Mouse (Mus musculus) T-cell, adult 66 days (primary cell): Measurements from ENCODE around the gene Ppp4r4. TPM values are rescaled to one million over a fixed set of nuclear protein-coding genes. Genes with fewer than 3 reads are reported as not detected.

ENCODE experiments used
- total RNA-seq, 2 experiments: library from RNA; stranded (reverse); gene quantifications; 3 replicates in 1 of 2; 4 replicates in 1 of 2; pipeline ENCODE4 v1.2.4; 2023

Gene Ppp4r4
- total RNA-seq: under 1 TPM in 1 of 2 experiments, not detected in 1; 0.32 TPM

GRCm38 (mm10) chr12:103532020-103532648, at the start of gene Ppp4r4:
Gene Ppp4r4, plus strand, starts transcription at chr12:103532283.

GRCm38 (mm10) chr12:103631203-103631612, 99.1 kb downstream of the Ppp4r4 start, which contains the start of gene Serpina10:
Gene Serpina10, minus strand, starts transcription at chr12:103631444.

GRCm38 (mm10) chr12:103656848-103657626, 125.0 kb downstream of the Ppp4r4 start, which contains the start of gene Serpina6:
Gene Serpina6, minus strand, starts transcription at chr12:103657212.

Other genes with a start within 250 kb of the Ppp4r4 start
- not detected for gene Fam181a, start 221.3 kb upstream of the Ppp4r4 start, total RNA-seq
- 10 to 100 TPM in 1 of 2 experiments, 1 to 10 TPM in 1; 7.6 to 24.2 TPM for gene Asb2, start 176.3 kb upstream of the Ppp4r4 start, total RNA-seq
- 1 to 10 TPM; 1.7 to 2.1 TPM for gene Otub2, start 143.6 kb upstream of the Ppp4r4 start, total RNA-seq
- gene 9330161L09Rik, start 124.5 kb upstream of the Ppp4r4 start, total RNA-seq: 10 to 100 TPM; 10.1 to 17.3 TPM
- gene Ddx24, start 106.5 kb upstream of the Ppp4r4 start, total RNA-seq: 100 to 1,000 TPM; 210 to 220 TPM
- 100 to 1,000 TPM; 181 to 182 TPM for gene Ifi27, start 98.1 kb upstream of the Ppp4r4 start, total RNA-seq
- 100 to 1,000 TPM; 221 to 302 TPM for gene Ifi27l2a, start 88.6 kb upstream of the Ppp4r4 start, total RNA-seq
- not detected for gene Ifi27l2b, start 75.1 kb upstream of the Ppp4r4 start, total RNA-seq
- not detected for gene Serpina10, start 99.2 kb downstream of the Ppp4r4 start, total RNA-seq
- gene Serpina6, start 124.9 kb downstream of the Ppp4r4 start, total RNA-seq: not detected
- not detected for gene Serpina16, start 143.9 kb downstream of the Ppp4r4 start, total RNA-seq
- gene Serpina1f, start 163.2 kb downstream of the Ppp4r4 start, total RNA-seq: not detected
- gene Serpina1d, start 241.3 kb downstream of the Ppp4r4 start, total RNA-seq: not detected